Mouse (Mus musculus): ENCODE measurements around the gene Zmiz1.

DNA sequence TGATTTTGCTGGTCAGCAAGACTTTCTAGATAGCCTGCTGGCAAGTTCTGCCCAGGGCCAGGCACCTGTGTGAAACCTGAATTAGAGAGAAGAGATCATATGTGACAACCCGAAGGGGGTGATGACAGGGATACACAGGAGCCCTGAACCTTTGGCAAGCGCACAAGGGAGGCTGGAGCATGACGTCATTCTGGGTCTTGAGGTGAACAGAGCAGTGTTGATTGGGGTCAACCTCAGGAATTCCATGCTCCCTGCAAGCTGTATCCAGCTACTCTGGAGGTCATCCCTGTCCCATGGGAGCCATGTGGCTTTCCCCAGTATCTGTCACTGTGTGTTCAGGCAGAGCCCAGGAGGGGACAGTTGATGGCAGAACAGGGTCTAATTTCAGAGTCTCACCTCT lies 38.0 kb downstream of the Zmiz1 start:
- no peak for TF ChIP-seq CTCF (IDR thresholded peaks at IDR 0.05; ENCODE audit: borderline replicate concordance, insufficient read depth, low read depth, low read length)
- no peak for TF ChIP-seq POLR2A (IDR thresholded peaks at IDR 0.05; ENCODE audit: borderline replicate concordance, insufficient read depth, low read length)

Data from cerebellum, adult 2 months (tissue).